Mouse (Mus musculus) C2C12 (cell line): ENCODE measurements around the gene Tsfm. TPM values are rescaled to one million over a fixed set of nuclear protein-coding genes. Genes with fewer than 3 reads are reported as not detected.

Experiments
- H3K27me3 ChIP-seq: one replicate; pipeline ENCODE4 v1.6.1; 2011; ENCODE audit not compliant: control insufficient read depth, insufficient read depth, insufficient read length
- H3K36me3 ChIP-seq: one replicate; pipeline ENCODE4 v1.6.1; 2011; ENCODE audit not compliant: control insufficient read depth, insufficient read depth
- H3K4me3 ChIP-seq: one replicate; pipeline ENCODE4 v1.5.1; 2011; ENCODE audit warnings: mild to moderate bottlenecking, control low read depth; ENCODE audit not compliant: poor library complexity, insufficient read depth, severe bottlenecking
- H3K79me2 ChIP-seq: one replicate; pipeline ENCODE4 v1.6.1; 2011; ENCODE audit not compliant: control insufficient read depth, insufficient read depth
- H3K79me3 ChIP-seq: one replicate; pipeline ENCODE4 v1.6.1; 2011; ENCODE audit warnings: low read depth, control low read depth
- H3ac ChIP-seq: one replicate; pipeline ENCODE3; 2011; ENCODE audit warnings: low read depth; ENCODE audit not compliant: control insufficient read depth, insufficient read length
- CEBPB ChIP-seq: IDR thresholded peaks from one replicate; pipeline ENCODE4 v1.6.1; 2011; ENCODE audit warnings: low read depth, mild to moderate bottlenecking, control low read depth, moderate library complexity
- CTCF ChIP-seq: IDR thresholded peaks from one replicate; pipeline ENCODE4 v1.5.1; 2011; ENCODE audit not compliant: control insufficient read depth, insufficient read depth, insufficient read length
- FOSL1 ChIP-seq: IDR thresholded peaks from one replicate; pipeline ENCODE4 v1.8.0; 2011; ENCODE audit warnings: mild to moderate bottlenecking, low read length; ENCODE audit not compliant: poor library complexity, insufficient read depth, severe bottlenecking
- MAX ChIP-seq: IDR thresholded peaks from one replicate; pipeline ENCODE4 v1.6.1; 2011; ENCODE audit warnings: mild to moderate bottlenecking, control low read depth
- MYOD1 ChIP-seq: IDR thresholded peaks from one replicate; pipeline ENCODE4 v1.6.1; 2011; ENCODE audit warnings: low read depth; ENCODE audit not compliant: control insufficient read depth, insufficient read length
- MYOG ChIP-seq: IDR thresholded peaks from one replicate; pipeline ENCODE4 v1.6.1; 2011; ENCODE audit not compliant: control insufficient read depth, insufficient read length; ENCODE audit errors: extremely low read depth
- USF1 ChIP-seq: IDR thresholded peaks from one replicate; pipeline ENCODE4 v1.6.1; 2011; ENCODE audit warnings: low read depth, mild to moderate bottlenecking, control low read depth, moderate library complexity
- polyA plus RNA-seq: library from polyadenylated mRNA; unstranded; fragments of >200 nt; fragmentation: generic; extraction: Trizol; gene quantifications from one replicate; pipeline ENCODE4 v1.2.1, GENCODE M21; 2012; ENCODE audit warnings: missing spikeins

Gene Tsfm
- polyA plus RNA-seq, 1 experiment: 66.0 TPM

- TF ChIP-seq CTCF: no peak
- TF ChIP-seq MYOG: no peak
- no peak for TF ChIP-seq FOSL1
- TF ChIP-seq CEBPB: no peak
- no peak for TF ChIP-seq USF1
- no peak for TF ChIP-seq MYOD1
- TF ChIP-seq MAX: no peak
- no peaks in the 10 kb centered on the region for H3K36me3 ChIP-seq
- H3K27me3 ChIP-seq: no peaks in the 10 kb centered on the region
- no peak overlapping the region for H3ac ChIP-seq
- no peak overlapping the region for H3K4me3 ChIP-seq
- peaks cover 7% of the 10 kb centered on the region for H3K79me2 ChIP-seq
- H3K79me3 ChIP-seq: no peaks in the 10 kb centered on the region
These were observed 7.0 kb upstream of the Tsfm start for GRCm38 (mm10) chr10:127037641-127038040.

GRCm38 (mm10) chr10:127036273-127036672, 5.6 kb upstream of the Tsfm start:
- TF ChIP-seq USF1 (no peak), MAX (no peak), MYOD1 (no peak), CTCF (no peak), CEBPB (no peak), FOSL1 (no peak), MYOG (no peak)
- Histone ChIP-seq H3K27me3 (no peaks in the 10 kb centered on the region), H3K4me3 (no peak overlapping the region), H3K79me2 (no peaks in the 10 kb centered on the region), H3K36me3 (no peaks in the 10 kb centered on the region), H3K79me3 (no peaks in the 10 kb centered on the region), H3ac (no peak overlapping the region)

- Histone ChIP-seq H3K4me3 (no peak overlapping the region), H3K79me2 (peaks cover 17% of the 10 kb centered on the region), H3ac (no peak overlapping the region), H3K27me3 (no peaks in the 10 kb centered on the region), H3K36me3 (peaks cover 9% of the 10 kb centered on the region), H3K79me3 (peaks cover 5% of the 10 kb centered on the region)
- TF ChIP-seq MYOD1 (no peak), CEBPB (no peak), CTCF (no peak), MYOG (no peak), USF1 (no peak), MAX (no peak), FOSL1 (no peak)
These were observed 2.7 kb upstream of the Tsfm start for GRCm38 (mm10) chr10:127033301-127033741.

GRCm38 (mm10) chr10:127018422-127018821, 12.2 kb downstream of the Tsfm start:
- TF ChIP-seq CEBPB (no peak), CTCF (no peak), MAX (no peak), FOSL1 (no peak), MYOD1 (no peak), USF1 (no peak), MYOG (no peak)
- no peak overlapping the region for H3ac ChIP-seq
- peaks cover 19% of the 10 kb centered on the region for H3K36me3 ChIP-seq
- no peak overlapping the region for H3K4me3 ChIP-seq
- H3K79me2 ChIP-seq: no peaks in the 10 kb centered on the region
- no peaks in the 10 kb centered on the region for H3K27me3 ChIP-seq
- no peaks in the 10 kb centered on the region for H3K79me3 ChIP-seq

- no peak overlapping the region for H3ac ChIP-seq
- no peak for TF ChIP-seq USF1
- no peak for TF ChIP-seq FOSL1
- H3K79me2 ChIP-seq: no peaks in the 10 kb centered on the region
- peaks cover 6% of the 10 kb centered on the region for H3K36me3 ChIP-seq
- H3K79me3 ChIP-seq: no peaks in the 10 kb centered on the region
- H3K4me3 ChIP-seq: no peak overlapping the region
- no peaks in the 10 kb centered on the region for H3K27me3 ChIP-seq
These were observed 13.6 kb downstream of the Tsfm start for GRCm38 (mm10) chr10:127017071-127017470.

- Histone ChIP-seq H3K79me3 (no peaks in the 10 kb centered on the region), H3K4me3 (no peak overlapping the region), H3K36me3 (no peaks in the 10 kb centered on the region), H3K79me2 (no peaks in the 10 kb centered on the region), H3K27me3 (no peaks in the 10 kb centered on the region), H3ac (no peak overlapping the region)
- TF ChIP-seq CTCF (no peak), MAX (no peak), CEBPB (no peak), USF1 (no peak), MYOD1 (no peak)
These were observed 14.2 kb downstream of the Tsfm start for GRCm38 (mm10) chr10:127016488-127016887.
